Mouse (Mus musculus): ENCODE data around the gene Bcar1. TPM values are rescaled to one million over a fixed set of nuclear protein-coding genes. Genes with fewer than 3 reads are reported as not detected.

The Bcar1 gene
- polyA plus RNA-seq, 1 experiment from 2014 or later = 9.9 TPM

GRCm38 (mm10) chr8:111736321-111736720, 7.3 kb downstream of the Bcar1 start:
- ATAC-seq (no peak), DNase-seq (no peak)
- Histone ChIP-seq H3K4me3 (ENCODE audit: low read depth, low read length) (no peak overlapping the region), H3K27ac (ENCODE audit: low read depth) (0 out of 2 replicates have a peak overlapping the region, but pooled peaks have one; percentile 29), H3K9ac (replicated peaks) (0 out of 2 replicates have a peak overlapping the region, but pooled peaks have one; percentile 11), H3K9me3 (ENCODE audit: low read length) (no peaks in the 10 kb centered on the region), H3K4me2 (ENCODE audit: low read depth, low read length) (no peak overlapping the region), H3K36me3 (replicated peaks; ENCODE audit: insufficient read depth, low read length) (no peaks in the 10 kb centered on the region), H3K27me3 (ENCODE audit: insufficient read depth, low read length) (peaks cover 15% of the 10 kb centered on the region), H3K4me1 (ENCODE audit: insufficient read depth) (peaks cover 57% of the 10 kb centered on the region)
- no peak for TF ChIP-seq EP300 (IDR thresholded peaks at IDR 0.05; ENCODE audit: low read depth)
- TF ChIP-seq CTCF (IDR thresholded peaks at IDR 0.05; ENCODE audit: low read depth) = no peak
- WGBS (ENCODE audit: insufficient replicate concordance) = 58% methylated on average over 7 of the region's 7 CpGs

GRCm38 (mm10) chr8:111735791-111736190, 7.8 kb downstream of the Bcar1 start:
- 58% methylated on average over 4 of the region's 4 CpGs for WGBS (ENCODE audit: insufficient replicate concordance)
- peaks cover 20% of the 10 kb centered on the region for H3K27me3 ChIP-seq (ENCODE audit: insufficient read depth, low read length)
- H3K4me1 ChIP-seq (ENCODE audit: insufficient read depth) = peaks cover 57% of the 10 kb centered on the region
- no peak overlapping the region for H3K4me2 ChIP-seq (ENCODE audit: low read depth, low read length)
- no peak for ATAC-seq
- no peaks in the 10 kb centered on the region for H3K9me3 ChIP-seq (ENCODE audit: low read length)
- H3K27ac ChIP-seq (ENCODE audit: low read depth) = 0 out of 2 replicates have a peak overlapping the region, but pooled peaks have one; percentile 29
- DNase-seq = no peak
- 0 out of 2 replicates have a peak overlapping the region, but pooled peaks have one; percentile 11 for H3K9ac ChIP-seq (replicated peaks)
- H3K4me3 ChIP-seq (ENCODE audit: low read depth, low read length) = no peak overlapping the region
- no peaks in the 10 kb centered on the region for H3K36me3 ChIP-seq (replicated peaks; ENCODE audit: insufficient read depth, low read length)
- no peak for TF ChIP-seq CTCF (IDR thresholded peaks at IDR 0.05; ENCODE audit: low read depth)

GRCm38 (mm10) chr8:111735335-111735761, 8.3 kb downstream of the Bcar1 start:
- TF ChIP-seq EP300 (IDR thresholded peaks at IDR 0.05; ENCODE audit: low read depth) = no peak
- no peak for TF ChIP-seq CTCF (IDR thresholded peaks at IDR 0.05; ENCODE audit: low read depth)
- Histone ChIP-seq H3K4me1 (ENCODE audit: insufficient read depth) (peaks cover 57% of the 10 kb centered on the region), H3K36me3 (replicated peaks; ENCODE audit: insufficient read depth, low read length) (no peaks in the 10 kb centered on the region), H3K9me3 (ENCODE audit: low read length) (no peaks in the 10 kb centered on the region), H3K27ac (ENCODE audit: low read depth) (peak overlapping the region; percentile 19; the same call in 1 of the 2 replicates), H3K4me3 (ENCODE audit: low read depth, low read length) (no peak overlapping the region), H3K9ac (replicated peaks) (no peak overlapping the region), H3K4me2 (ENCODE audit: low read depth, low read length) (no peak overlapping the region), H3K27me3 (ENCODE audit: insufficient read depth, low read length) (peaks cover 25% of the 10 kb centered on the region)
- no peak for ATAC-seq
- WGBS (ENCODE audit: insufficient replicate concordance) = 40% methylated on average over 8 of the region's 8 CpGs
- peak; percentile 20 for DNase-seq

- H3K27me3 ChIP-seq (ENCODE audit: insufficient read depth, low read length) = peaks cover 28% of the 10 kb centered on the region
- no peaks in the 10 kb centered on the region for H3K9me3 ChIP-seq (ENCODE audit: low read length)
- WGBS (ENCODE audit: insufficient replicate concordance) = 32% methylated on average over 6 of the region's 6 CpGs
- H3K4me3 ChIP-seq (ENCODE audit: low read depth, low read length) = no peak overlapping the region
- H3K4me1 ChIP-seq (ENCODE audit: insufficient read depth) = peaks cover 56% of the 10 kb centered on the region
- H3K9ac ChIP-seq (replicated peaks) = no peak overlapping the region
- peak overlapping the region; percentile 44; the same call in 1 of the 2 replicates for H3K27ac ChIP-seq (ENCODE audit: low read depth)
- TF ChIP-seq EP300 (IDR thresholded peaks at IDR 0.05; ENCODE audit: low read depth) (no peak), CTCF (IDR thresholded peaks at IDR 0.05; ENCODE audit: low read depth) (no peak)
- DNase-seq = peak; percentile 14
- ATAC-seq = no peak
- 0 out of 2 replicates have a peak overlapping the region, but pooled peaks have one; percentile 0 for H3K4me2 ChIP-seq (ENCODE audit: low read depth, low read length)
- H3K36me3 ChIP-seq (replicated peaks; ENCODE audit: insufficient read depth, low read length) = no peaks in the 10 kb centered on the region
These were observed 9.2 kb downstream of the Bcar1 start for GRCm38 (mm10) chr8:111734244-111734960.

- no peak for TF ChIP-seq CTCF (IDR thresholded peaks at IDR 0.05; ENCODE audit: low read depth)
- TF ChIP-seq EP300 (IDR thresholded peaks at IDR 0.05; ENCODE audit: low read depth) = no peak
- Histone ChIP-seq H3K4me1 (ENCODE audit: insufficient read depth) (peaks cover 59% of the 10 kb centered on the region), H3K4me3 (ENCODE audit: low read depth, low read length) (no peak overlapping the region), H3K4me2 (ENCODE audit: low read depth, low read length) (no peak overlapping the region), H3K27ac (ENCODE audit: low read depth) (peak overlapping the region; percentile 78; the same call in 1 of the 2 replicates), H3K36me3 (replicated peaks; ENCODE audit: insufficient read depth, low read length) (no peaks in the 10 kb centered on the region), H3K9me3 (ENCODE audit: low read length) (no peaks in the 10 kb centered on the region), H3K9ac (replicated peaks) (no peak overlapping the region), H3K27me3 (ENCODE audit: insufficient read depth, low read length) (peaks cover 28% of the 10 kb centered on the region)
- ATAC-seq (no peak), DNase-seq (peak; percentile 19)
- WGBS (ENCODE audit: insufficient replicate concordance) = 27% methylated on average over 5 of the region's 5 CpGs
These were observed 9.9 kb downstream of the Bcar1 start for GRCm38 (mm10) chr8:111733581-111734243.

GRCm38 (mm10) chr8:111732406-111733085, 11.1 kb downstream of the Bcar1 start:
- peaks cover 28% of the 10 kb centered on the region for H3K27me3 ChIP-seq (ENCODE audit: insufficient read depth, low read length)
- H3K36me3 ChIP-seq (replicated peaks; ENCODE audit: insufficient read depth, low read length) = no peaks in the 10 kb centered on the region
- H3K4me1 ChIP-seq (ENCODE audit: insufficient read depth) = peaks cover 62% of the 10 kb centered on the region
- ATAC-seq (no peak), DNase-seq (peak; percentile 12)
- peak overlapping the region; percentile 64; the same call in 1 of the 2 replicates for H3K9ac ChIP-seq (replicated peaks)
- peak overlapping the region; percentile 78 for H3K27ac ChIP-seq (ENCODE audit: low read depth)
- TF ChIP-seq CTCF (IDR thresholded peaks at IDR 0.05; ENCODE audit: low read depth) (no peak), EP300 (IDR thresholded peaks at IDR 0.05; ENCODE audit: low read depth) (no peak)
- 29% methylated on average over 10 of the region's 10 CpGs for WGBS (ENCODE audit: insufficient replicate concordance)
- no peaks in the 10 kb centered on the region for H3K9me3 ChIP-seq (ENCODE audit: low read length)
- peak overlapping the region; percentile 59 for H3K4me3 ChIP-seq (ENCODE audit: low read depth, low read length)
- peak overlapping the region; percentile 86 for H3K4me2 ChIP-seq (ENCODE audit: low read depth, low read length)
